Mouse (Mus musculus) erythroblast, embryonic 14.5 days (primary cell): Measurements from ENCODE around the gene Mybph.

Experiments
- GATA1 ChIP-seq: IDR thresholded peaks from 2 replicates; pipeline ENCODE4 v1.6.1; 2012; ENCODE audit warnings: low read length, inconsistent platforms, mixed read lengths
- TAL1 ChIP-seq: IDR thresholded peaks from 3 replicates; pipeline ENCODE4 v1.6.1; 2012; ENCODE audit warnings: low read length, inconsistent platforms, mixed read lengths

GRCm38 (mm10) chr1:134231270-134231669 is 38.0 kb downstream of the Mybph start:
- no peak for TF ChIP-seq GATA1
- TF ChIP-seq TAL1 = no peak
